Mouse (Mus musculus) E14TG2a.4 (cell line): ENCODE data around the gene Kctd15.

Experiments
- CTCF ChIP-seq: conservative IDR thresholded peaks from 2 replicates; pipeline ENCODE4 v1.5.1; 2014; ENCODE audit warnings: low read length
- NANOG ChIP-seq: IDR thresholded peaks from 2 replicates; pipeline ENCODE4 v1.6.1; 2014; ENCODE audit warnings: borderline replicate concordance, low read length, mixed read lengths
- POU5F1 ChIP-seq: IDR thresholded peaks from 2 replicates; pipeline ENCODE4 v1.6.1; 2014; ENCODE audit warnings: low read length, borderline replicate concordance

DNA sequence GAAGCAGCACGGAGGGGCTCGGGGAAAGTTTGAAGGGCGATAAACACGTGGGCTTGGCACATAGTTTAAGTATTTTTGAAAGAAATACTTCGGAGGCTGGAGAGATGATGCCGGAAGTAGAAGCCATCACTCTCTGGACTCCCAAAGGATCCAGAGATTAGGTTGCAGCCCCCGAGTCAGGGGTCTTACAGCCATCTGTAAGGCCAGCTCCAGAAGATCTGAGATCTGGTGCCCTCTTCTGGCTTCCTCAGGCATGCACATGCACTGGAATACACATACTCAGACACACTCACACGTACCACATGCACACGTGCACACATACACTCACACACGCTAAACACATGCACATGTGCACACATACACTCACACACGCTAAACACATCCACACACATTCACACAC lies 65.8 kb downstream of the Kctd15 start:
- TF ChIP-seq CTCF (peak; percentile 41), NANOG (no peak), POU5F1 (no peak)
